Mouse (Mus musculus): ENCODE measurements at regions not wholly inside any gene's neighbourhood (a gene's known extent, or its start where the extent isn't known, plus 50 kb on each side); places are given as distances from the start of the nearest gene placed in this dataset.

- TF ChIP-seq CTCF (IDR thresholded peaks at IDR 0.05; ENCODE audit: borderline replicate concordance, extremely low read depth, insufficient read depth, insufficient read length) (no peak), POLR2A (IDR thresholded peaks at IDR 0.05; ENCODE audit: borderline replicate concordance, extremely low read depth, insufficient read depth, insufficient read length, poor library complexity, severe bottlenecking) (no peak)
Measured at GRCm38 (mm10) chr12:49940818-49941217, 555.8 kb downstream of the Gm43517 start.

All from brain, embryonic 14.5 days (tissue).